Mouse (Mus musculus): Measurements from ENCODE around the gene Kcna7. TPM values are rescaled to one million over a fixed set of nuclear protein-coding genes. Genes with fewer than 3 reads are reported as not detected.
"Not testable (repeated sequence)": the region's sequence is repeated elsewhere in the genome, so short reads cannot be mapped to it uniquely, and the experiment has no call there.

Kcna7 gene
- polyA plus RNA-seq, 1 experiment from 2014 or later = not detected

- H3K27me3 ChIP-seq = peaks cover 12% of the 10 kb centered on the region
- H3K9me3 ChIP-seq = no peaks in the 10 kb centered on the region
- peaks cover 51% of the 10 kb centered on the region for H3K4me1 ChIP-seq (replicated peaks)
- H3K4me2 ChIP-seq = peak overlapping the region; percentile 69
- H3K27ac ChIP-seq (replicated peaks) = peak overlapping the region; percentile 83; the same call in 1 of the 2 replicates
- peak overlapping the region; percentile 84 for H3K4me3 ChIP-seq
- WGBS = 79% methylated on average over 15 of the region's 15 CpGs
- H3K9ac ChIP-seq = peak overlapping the region; percentile 41; the same call in 1 of the 2 replicates
- no peak for ATAC-seq (ENCODE audit: low FRiP score, low read depth)
- peaks cover 6% of the 10 kb centered on the region; the same call in 1 of the 2 replicates for H3K36me3 ChIP-seq
Measured at GRCm38 (mm10) chr7:45368178-45368577, 37.3 kb upstream of the Kcna7 start.

GRCm38 (mm10) chr7:45369022-45369745 lies 36.3 kb upstream of the Kcna7 start:
- peaks cover 13% of the 10 kb centered on the region; the same call in 1 of the 2 replicates for H3K36me3 ChIP-seq

GRCm38 (mm10) chr7:45369836-45370474 lies 35.5 kb upstream of the Kcna7 start:
- Histone ChIP-seq H3K4me3 (peak overlapping the region; percentile 54), H3K9me3 (no peaks in the 10 kb centered on the region), H3K9ac (peak overlapping the region; percentile 53), H3K27me3 (peaks cover 9% of the 10 kb centered on the region), H3K36me3 (peaks cover 17% of the 10 kb centered on the region; the same call in 1 of the 2 replicates), H3K4me2 (peak overlapping the region; percentile 95), H3K4me1 (replicated peaks) (peaks cover 45% of the 10 kb centered on the region), H3K27ac (replicated peaks) (peak overlapping the region; percentile 20; the same call in 1 of the 2 replicates)
- 10% methylated on average over 46 of the region's 52 CpGs for WGBS
- ATAC-seq (ENCODE audit: low FRiP score, low read depth) = no peak; the same call in 1 of the 2 replicates

More at GRCm38 (mm10) chr7:45369022-45369745, 36.3 kb upstream of the Kcna7 start:
- H3K27ac ChIP-seq (replicated peaks) = no peak overlapping the region
- peak overlapping the region; percentile 95 for H3K4me2 ChIP-seq
- peaks cover 9% of the 10 kb centered on the region for H3K27me3 ChIP-seq
- H3K4me3 ChIP-seq = peak overlapping the region; percentile 54
- peaks cover 51% of the 10 kb centered on the region for H3K4me1 ChIP-seq (replicated peaks)
- 73% methylated on average over 16 of the region's 16 CpGs for WGBS
- no peak overlapping the region for H3K9ac ChIP-seq
- ATAC-seq (ENCODE audit: low FRiP score, low read depth) = no peak
- no peaks in the 10 kb centered on the region for H3K9me3 ChIP-seq

DNA sequence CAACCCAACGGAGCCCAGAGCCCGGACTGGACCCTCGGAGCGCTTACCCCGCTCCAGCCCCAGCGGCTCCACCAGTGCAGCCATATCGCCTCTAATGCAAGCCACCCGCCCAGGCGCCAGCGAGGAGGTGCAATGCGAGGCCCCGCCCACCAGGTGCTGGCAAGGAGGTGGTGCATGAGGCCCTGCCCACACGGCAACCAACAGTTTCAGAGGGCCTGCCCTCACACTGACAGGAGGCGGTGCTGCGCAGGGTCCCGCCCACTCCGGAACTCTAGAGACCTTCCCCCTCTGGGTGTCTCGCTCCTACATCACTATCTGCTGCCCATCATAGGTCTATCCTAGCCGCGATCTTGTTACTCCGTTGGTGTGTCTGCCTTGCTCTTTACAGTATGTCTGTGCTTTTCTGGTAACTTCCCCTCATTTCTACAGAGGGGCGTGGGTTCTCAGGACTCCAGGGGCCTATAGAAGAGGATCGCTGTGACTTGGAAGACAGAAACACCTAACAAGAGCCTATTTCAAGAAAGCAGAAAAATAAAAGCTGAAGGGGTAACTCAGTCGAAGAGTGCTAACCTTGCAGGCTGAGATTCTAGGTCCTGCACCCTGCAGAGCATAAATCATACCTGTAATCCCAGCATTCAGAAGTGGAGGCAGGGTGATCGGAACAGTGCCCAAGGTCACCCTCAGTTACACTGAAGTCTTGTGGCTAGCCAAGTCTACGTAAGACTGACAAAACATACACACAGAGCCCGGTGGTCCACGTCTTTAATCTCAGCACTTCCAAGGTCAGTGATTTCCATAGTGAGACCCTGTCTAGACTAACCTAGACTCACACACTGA lies 34.8 kb upstream of the Kcna7 start, which contains the start of gene Lin7b:
Lin7b (minus strand) TSS at position 109 of the 837 bp plus-strand sequence.
- peaks cover 37% of the 10 kb centered on the region for H3K4me1 ChIP-seq (replicated peaks)
- peaks cover 22% of the 10 kb centered on the region for H3K36me3 ChIP-seq
- peak within 1 kb of the TSS; percentile 95 for H3K4me2 ChIP-seq
- ATAC-seq (ENCODE audit: low FRiP score, low read depth) = peak; percentile 57
- no peaks in the 10 kb centered on the region for H3K9me3 ChIP-seq
- H3K9ac ChIP-seq = peak within 1 kb of the TSS; percentile 53
- peak within 1 kb of the TSS; percentile 54 for H3K4me3 ChIP-seq
- 12% methylated on average over 24 of the region's 28 CpGs for WGBS
- peak within 1 kb of the TSS; percentile 20; the same call in 1 of the 2 replicates for H3K27ac ChIP-seq (replicated peaks)
- H3K27me3 ChIP-seq = peaks cover 9% of the 10 kb centered on the region

DNA sequence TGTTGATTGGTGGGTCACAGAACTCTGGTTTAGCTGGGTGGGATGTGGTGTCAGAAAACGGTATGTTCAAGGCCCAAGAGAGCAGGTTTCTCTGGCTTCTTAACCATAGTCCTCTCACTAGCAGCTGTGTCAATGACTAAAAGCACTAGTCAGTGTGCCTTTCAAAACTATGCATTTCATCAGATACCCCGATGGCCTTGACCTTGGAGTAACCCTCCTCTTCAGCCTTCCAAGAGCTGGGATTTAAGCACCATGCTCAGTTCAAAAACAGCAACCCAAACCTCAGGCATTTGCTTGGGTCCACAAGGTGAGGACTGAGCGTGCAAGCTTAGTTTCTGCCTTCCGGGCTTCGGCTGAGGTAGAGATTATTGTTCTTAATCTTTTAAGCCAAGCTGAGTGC lies 33.1 kb upstream of the Kcna7 start:
- 86% methylated on average over 5 of the region's 5 CpGs for WGBS
- Histone ChIP-seq H3K36me3 (peaks cover 38% of the 10 kb centered on the region), H3K9ac (no peak overlapping the region), H3K4me1 (replicated peaks) (peaks cover 34% of the 10 kb centered on the region), H3K4me3 (no peak overlapping the region), H3K27me3 (peaks cover 9% of the 10 kb centered on the region), H3K4me2 (no peak overlapping the region), H3K9me3 (no peaks in the 10 kb centered on the region), H3K27ac (replicated peaks) (no peak overlapping the region)
- ATAC-seq (ENCODE audit: low FRiP score, low read depth) = no peak

DNA sequence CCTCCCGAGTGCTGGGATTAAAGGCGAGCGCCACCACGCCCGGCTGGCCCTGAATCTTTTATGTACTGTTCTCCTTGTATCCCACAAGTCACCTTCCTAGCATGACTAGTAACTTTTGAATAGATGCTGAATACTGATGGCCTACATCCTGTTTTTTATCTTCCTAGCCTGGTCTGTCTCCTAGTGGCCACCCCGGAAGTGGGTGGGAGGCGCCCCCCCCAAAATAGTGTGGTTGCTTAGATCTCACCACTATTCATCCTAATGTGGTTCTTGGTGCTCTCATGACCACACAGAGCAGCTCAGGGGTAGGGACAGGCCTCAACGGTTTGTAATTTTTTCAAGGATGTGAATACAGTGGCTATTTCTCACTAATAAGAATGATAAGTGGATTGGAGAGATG lies 30.8 kb upstream of the Kcna7 start:
- Histone ChIP-seq H3K9ac (no peak overlapping the region), H3K4me1 (replicated peaks) (peaks cover 14% of the 10 kb centered on the region), H3K36me3 (peaks cover 60% of the 10 kb centered on the region), H3K4me3 (no peak overlapping the region), H3K9me3 (no peaks in the 10 kb centered on the region), H3K27me3 (no peaks in the 10 kb centered on the region), H3K27ac (replicated peaks) (no peak overlapping the region), H3K4me2 (no peak overlapping the region)
- ATAC-seq (ENCODE audit: low FRiP score, low read depth) = no peak
- 96% methylated on average over 8 of the region's 8 CpGs for WGBS

GRCm38 (mm10) chr7:45376057-45376456 lies 29.4 kb upstream of the Kcna7 start:
- Histone ChIP-seq H3K36me3 (peaks cover 74% of the 10 kb centered on the region), H3K4me1 (replicated peaks) (no peaks in the 10 kb centered on the region), H3K9me3 (no peaks in the 10 kb centered on the region), H3K4me3 (no peak overlapping the region), H3K27me3 (no peaks in the 10 kb centered on the region), H3K4me2 (no peak overlapping the region), H3K27ac (replicated peaks) (no peak overlapping the region), H3K9ac (no peak overlapping the region)
- 73% methylated on average over 1 of the region's 1 CpGs for WGBS
- ATAC-seq (ENCODE audit: low FRiP score, low read depth) = no peak

DNA sequence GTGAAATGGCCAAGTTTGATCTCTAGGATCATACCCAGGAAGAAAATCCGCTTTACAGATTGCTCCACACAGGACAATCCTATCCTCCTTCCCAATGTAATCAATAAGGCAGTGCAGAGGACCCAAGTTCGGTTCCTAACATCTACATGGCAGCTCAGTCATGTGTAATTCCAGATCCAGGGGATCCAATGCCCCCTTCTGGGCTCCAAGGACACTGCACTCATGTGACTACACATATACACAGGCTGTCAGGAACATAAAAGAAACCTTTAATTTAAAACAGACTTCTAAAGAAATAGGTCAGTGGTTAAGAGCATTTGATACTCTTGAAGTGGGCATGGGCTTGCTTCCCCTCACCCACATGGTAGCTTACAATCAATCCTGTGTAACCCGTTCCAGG lies 19.4 kb upstream of the Kcna7 start:
- Histone ChIP-seq H3K9ac (no peak overlapping the region), H3K4me1 (replicated peaks) (no peaks in the 10 kb centered on the region), H3K4me3 (no peak overlapping the region), H3K4me2 (no peak overlapping the region), H3K9me3 (no peaks in the 10 kb centered on the region), H3K36me3 (peaks cover 94% of the 10 kb centered on the region), H3K27me3 (no peaks in the 10 kb centered on the region), H3K27ac (replicated peaks) (no peak overlapping the region)
- no peak for ATAC-seq (ENCODE audit: low FRiP score, low read depth)
- 93% methylated on average over 3 of the region's 3 CpGs for WGBS

GRCm38 (mm10) chr7:45395129-45395541 lies 10.3 kb upstream of the Kcna7 start:
- peak; percentile 78 for ATAC-seq (ENCODE audit: low FRiP score, low read depth)
- no peaks in the 10 kb centered on the region for H3K27me3 ChIP-seq

DNA sequence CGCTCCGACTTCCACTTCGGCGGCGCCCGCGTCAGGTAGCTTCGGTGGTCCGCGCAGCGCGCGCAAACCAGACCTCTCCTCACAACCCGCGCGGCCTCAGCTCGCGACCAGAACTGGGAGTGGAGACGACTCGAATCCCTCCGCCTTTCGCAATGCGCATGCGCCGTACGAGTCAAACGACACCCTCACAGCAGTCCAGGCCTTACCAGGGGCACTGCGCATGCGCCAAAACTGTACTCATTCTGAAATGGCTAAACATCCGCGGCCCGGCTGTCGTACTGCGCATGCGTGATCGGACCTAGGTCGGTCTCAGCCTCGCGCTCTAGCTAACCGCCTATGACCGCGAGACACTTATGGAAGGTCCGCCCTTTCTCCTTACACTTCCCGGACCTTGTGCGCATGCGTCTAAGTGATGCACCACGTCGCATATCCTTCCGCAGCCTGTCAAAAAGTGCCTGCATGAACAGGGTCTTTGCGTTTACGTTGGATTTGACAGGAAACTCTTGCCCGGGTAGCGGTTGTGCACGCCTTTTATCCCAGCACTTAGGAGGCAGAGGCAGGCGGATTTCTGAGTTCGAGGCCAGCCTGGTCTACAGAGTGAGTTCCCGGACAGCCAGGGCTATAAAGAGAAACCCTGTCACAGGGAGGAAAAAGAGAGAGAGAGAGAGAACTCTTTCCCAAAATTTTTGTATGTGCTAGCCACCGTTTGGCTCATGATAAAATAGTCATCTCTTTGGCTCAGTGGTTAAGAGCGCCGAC lies 9.7 kb upstream of the Kcna7 start, which contains the start of gene Snrnp70:
Snrnp70 (minus strand) TSS at position 165 of the 759 bp plus-strand sequence.
- Histone ChIP-seq H3K36me3 (peaks cover 16% of the 10 kb centered on the region), H3K4me1 (replicated peaks) (peaks cover 25% of the 10 kb centered on the region), H3K9ac (peak within 1 kb of the TSS; percentile 77), H3K27me3 (no peaks in the 10 kb centered on the region), H3K4me3 (peak within 1 kb of the TSS; percentile 80), H3K4me2 (peak within 1 kb of the TSS; percentile 80), H3K27ac (replicated peaks) (peak within 1 kb of the TSS; percentile 96), H3K9me3 (no peaks in the 10 kb centered on the region)
- under 1% methylated on average over 60 of the region's 60 CpGs for WGBS
- peak; percentile 97 for ATAC-seq (ENCODE audit: low FRiP score, low read depth)

More at GRCm38 (mm10) chr7:45395129-45395541, 10.3 kb upstream of the Kcna7 start:
- WGBS = under 1% methylated on average over 19 of the region's 20 CpGs
- H3K4me1 ChIP-seq (replicated peaks) = peaks cover 25% of the 10 kb centered on the region
- H3K9ac ChIP-seq = peak overlapping the region; percentile 77
- peak overlapping the region; percentile 96 for H3K27ac ChIP-seq (replicated peaks)
- peaks cover 22% of the 10 kb centered on the region for H3K36me3 ChIP-seq
- peak overlapping the region; percentile 80 for H3K4me3 ChIP-seq
- peak overlapping the region; percentile 80 for H3K4me2 ChIP-seq
- no peaks in the 10 kb centered on the region for H3K9me3 ChIP-seq

GRCm38 (mm10) chr7:45396337-45396775 lies 9.1 kb upstream of the Kcna7 start:
- H3K4me1 ChIP-seq (replicated peaks) = peaks cover 25% of the 10 kb centered on the region
- 3% methylated on average over 3 of the region's 3 CpGs for WGBS
- ATAC-seq (ENCODE audit: low FRiP score, low read depth) = peak; percentile 20; the same call in 1 of the 2 replicates
- H3K36me3 ChIP-seq = peaks cover 12% of the 10 kb centered on the region
- not testable (repeated sequence) for H3K27me3 ChIP-seq, H3K9me3 ChIP-seq
- H3K9ac ChIP-seq = peak overlapping the region; percentile 48; the same call in 1 of the 2 replicates
- H3K4me3 ChIP-seq = peak overlapping the region; percentile 80
- peak overlapping the region; percentile 86 for H3K27ac ChIP-seq (replicated peaks)
- peak overlapping the region; percentile 71 for H3K4me2 ChIP-seq
